Mouse (Mus musculus): ENCODE data around the gene Fat2. TPM values are rescaled to one million over a fixed set of nuclear protein-coding genes. Genes with fewer than 3 reads are reported as not detected.

Fat2 gene
- polyA plus RNA-seq, 1 experiment from 2014 or later = 0.08 TPM

DNA sequence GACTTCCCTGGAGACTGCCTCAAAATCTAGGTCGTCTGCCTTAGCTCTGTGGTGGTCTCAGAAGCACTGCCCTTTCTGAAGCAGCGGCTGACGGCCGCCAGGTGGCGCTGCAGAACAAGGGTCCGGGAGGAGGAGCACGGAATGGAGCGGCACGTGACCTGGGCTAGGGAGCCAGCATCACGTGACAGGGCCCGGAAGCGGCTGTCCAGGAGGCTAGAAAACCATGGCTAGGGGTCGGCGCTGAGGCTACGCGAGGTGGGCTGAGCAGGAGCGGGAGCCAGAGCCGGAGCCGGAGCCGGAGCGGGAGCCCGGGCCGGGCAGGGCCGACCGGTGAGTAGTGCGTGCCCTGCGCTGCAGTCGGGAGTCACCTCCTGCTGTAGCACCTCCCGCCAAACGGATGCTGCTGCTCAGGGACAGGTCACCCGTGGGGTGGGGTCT is 132.2 kb downstream of the Fat2 start, which contains the start of gene Slc36a1:
Gene Slc36a1 (plus strand): TSS at position 192 of the 438 bp plus-strand sequence.
- Histone ChIP-seq H3K4me2 (replicated peaks; ENCODE audit: low read depth, low read length) (peak within 1 kb of the TSS; percentile 92), H3K27me3 (ENCODE audit: control insufficient read depth, insufficient read depth, low read length) (no peaks in the 10 kb centered on the region), H3K4me3 (ENCODE audit: low read depth, low read length) (peak within 1 kb of the TSS; percentile 84), H3K9ac (ENCODE audit: low read depth, low read length) (peak within 1 kb of the TSS; percentile 90), H3K9me3 (ENCODE audit: control insufficient read depth, low read length) (no peaks in the 10 kb centered on the region), H3K27ac (ENCODE audit: low read depth, low read length) (no peak within 1 kb of the TSS), H3K36me3 (ENCODE audit: control insufficient read depth, insufficient read depth, low read length) (no peaks in the 10 kb centered on the region), H3K4me1 (replicated peaks; ENCODE audit: control insufficient read depth, insufficient read depth, low read length) (no peaks in the 10 kb centered on the region)
- ATAC-seq (ENCODE audit: low FRiP score) (peak; percentile 97), DNase-seq (ENCODE audit: low spot score) (peak; percentile 98)
- under 1% methylated on average over 31 of the region's 31 CpGs for WGBS

Other genes with a start within 250 kb of the Fat2 start
- 14.1 and 15.6 TPM in 2 replicates for gene Gm2a, start 238.4 kb downstream of the Fat2 start, polyA plus RNA-seq (2014; fragmentation: Nextera tagmentation; extraction: Ambion mirVana)
- not detected in 2 replicates for gene Slc36a3, start 184.9 kb downstream of the Fat2 start, polyA plus RNA-seq (2014; fragmentation: Nextera tagmentation; extraction: Ambion mirVana)
- 0.65 and 0.67 TPM in 2 replicates for gene Slc36a2, start 151.5 kb downstream of the Fat2 start, polyA plus RNA-seq (2014; fragmentation: Nextera tagmentation; extraction: Ambion mirVana)
- gene Slc36a1, start 132.2 kb downstream of the Fat2 start, polyA plus RNA-seq (2014; fragmentation: Nextera tagmentation; extraction: Ambion mirVana) = 2.0 and 3.2 TPM in 2 replicates
- 528 and 573 TPM in 2 replicates for gene Sparc, start 86.6 kb upstream of the Fat2 start, polyA plus RNA-seq (2014; fragmentation: Nextera tagmentation; extraction: Ambion mirVana)
- gene Atox1, start 124.7 kb upstream of the Fat2 start, polyA plus RNA-seq (2014; fragmentation: Nextera tagmentation; extraction: Ambion mirVana) = 248 and 262 TPM in 2 replicates
- 199 and 220 TPM in 2 replicates for gene G3bp1, start 133.1 kb upstream of the Fat2 start, polyA plus RNA-seq (2014; fragmentation: Nextera tagmentation; extraction: Ambion mirVana)

Data from hindbrain, embryonic 11.5 days (tissue).